Mouse (Mus musculus) layer of hippocampus, adult 2 months (tissue): Measurements from ENCODE around the gene Hmgb2. TPM values are rescaled to one million over a fixed set of nuclear protein-coding genes. Genes with fewer than 3 reads are reported as not detected.

Experiments
- DNase-seq, 2 experiments: peaks; one replicate each; pipeline ENCODE4 v3.0.0; 2022; ENCODE audit warnings: low spot score in 2 of 2
- H3K27ac ChIP-seq: fragments of 200-600 bp; 2 replicates; pipeline ENCODE4 v1.8.1; 2022
- H3K4me3 ChIP-seq: fragments of 200-600 bp; 2 replicates; pipeline ENCODE4 v1.8.1; 2022; ENCODE audit warnings: mild to moderate bottlenecking
- CTCF ChIP-seq: fragments of 200-600 bp; conservative IDR thresholded peaks from 2 replicates; pipeline ENCODE4 v1.8.1; 2022; ENCODE audit warnings: antibody characterized with exemption, mild to moderate bottlenecking, moderate library complexity
- long read RNA-seq, 2 experiments: library from polyadenylated mRNA; stranded (forward); transcript quantifications; one replicate each; pipeline ENCODE4 v2.0.0; 2021; ENCODE audit warnings: borderline mapping rate in 2 of 2
- total RNA-seq, 2 experiments: library from RNA; stranded (reverse); gene quantifications; 2 replicates each; pipeline ENCODE4 v1.2.3; 2021

The Hmgb2 gene
- total RNA-seq, result 1 to 10 TPM; 7.4 to 8.5 TPM
- long read RNA-seq, experiment 1, partial matches to known transcripts, result 3 of 10 reads
- long read RNA-seq, experiment 1, other reads (novel, unspliced or antisense), result 4 of 10 reads
- long read RNA-seq, experiment 2, transcript Hmgb2-201 (5 exons, 2,628 nt), result major isoform, 5 of 5 reads
- long read RNA-seq, experiment 2, partial matches to known transcripts, result 0 of 5 reads
- long read RNA-seq, experiment 2, other reads (novel, unspliced or antisense), result 0 of 5 reads

GRCm38 (mm10) chr8:57511316-57512118 lies at the start of gene Hmgb2:
Gene Hmgb2, plus strand, starts transcription at chr8:57511907.
- TF ChIP-seq CTCF, result peak; percentile 26
- Histone ChIP-seq H3K4me3 (peak within 1 kb of the TSS; percentile 74), H3K27ac (peak within 1 kb of the TSS; percentile 83)
- peak; percentile 99 for DNase-seq

GRCm38 (mm10) chr8:57462839-57463238 lies 48.9 kb upstream of the Hmgb2 start:
- no peak overlapping the region for H3K4me3 ChIP-seq
- DNase-seq, result no peak
- no peak overlapping the region for H3K27ac ChIP-seq
- TF ChIP-seq CTCF, result no peak

DNA sequence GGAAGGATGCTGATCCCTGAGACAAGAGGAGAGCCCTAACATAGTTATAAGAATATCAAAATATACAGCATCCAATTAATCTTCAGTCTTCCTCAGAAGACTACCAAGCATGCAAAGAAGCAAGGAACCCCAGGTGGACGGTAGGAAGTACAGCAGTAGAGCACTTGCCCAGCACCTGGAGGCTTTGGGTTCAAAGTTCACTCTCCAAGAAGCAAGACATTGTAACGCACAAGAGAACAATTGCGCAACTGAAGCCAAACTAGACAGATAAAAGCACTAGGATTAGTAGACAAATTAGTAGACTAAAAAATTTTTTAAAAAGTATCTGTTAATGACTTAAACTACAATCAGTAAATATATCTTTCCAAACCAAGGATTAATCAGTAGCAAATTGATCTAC lies 48.0 kb upstream of the Hmgb2 start:
- H3K4me3 ChIP-seq, result no peak overlapping the region
- H3K27ac ChIP-seq, result no peak overlapping the region
- TF ChIP-seq CTCF, result no peak
- no peak for DNase-seq

GRCm38 (mm10) chr8:57468624-57469023 lies 43.1 kb upstream of the Hmgb2 start:
- no peak for TF ChIP-seq CTCF
- H3K27ac ChIP-seq, result no peak overlapping the region
- H3K4me3 ChIP-seq, result no peak overlapping the region
- DNase-seq, result no peak

- DNase-seq, result no peak
- no peak for TF ChIP-seq CTCF
- H3K27ac ChIP-seq, result no peak overlapping the region
- no peak overlapping the region for H3K4me3 ChIP-seq
Observed at GRCm38 (mm10) chr8:57470863-57471262, 40.8 kb upstream of the Hmgb2 start.

DNA sequence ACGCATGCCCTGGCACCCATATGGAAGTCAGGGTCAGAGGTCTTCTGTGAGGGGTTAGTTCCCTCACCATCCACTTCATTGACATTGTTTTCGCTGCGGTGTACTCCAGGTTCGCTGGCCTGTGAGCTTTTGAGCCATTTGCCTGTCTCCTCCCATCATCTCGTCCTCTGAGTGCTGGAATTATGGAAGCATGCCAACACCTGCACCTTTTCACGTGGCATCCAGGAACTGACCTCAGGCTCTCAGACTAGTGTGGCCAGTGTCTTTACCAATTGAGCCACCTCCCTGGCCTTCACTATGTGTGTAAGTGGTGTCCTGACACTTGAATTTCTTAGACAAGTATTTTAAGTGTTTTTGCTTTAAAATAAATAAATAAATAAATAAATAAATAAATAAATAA lies 38.0 kb upstream of the Hmgb2 start:
- no peak for TF ChIP-seq CTCF
- no peak overlapping the region for H3K4me3 ChIP-seq
- no peak overlapping the region for H3K27ac ChIP-seq
- no peak for DNase-seq

DNA sequence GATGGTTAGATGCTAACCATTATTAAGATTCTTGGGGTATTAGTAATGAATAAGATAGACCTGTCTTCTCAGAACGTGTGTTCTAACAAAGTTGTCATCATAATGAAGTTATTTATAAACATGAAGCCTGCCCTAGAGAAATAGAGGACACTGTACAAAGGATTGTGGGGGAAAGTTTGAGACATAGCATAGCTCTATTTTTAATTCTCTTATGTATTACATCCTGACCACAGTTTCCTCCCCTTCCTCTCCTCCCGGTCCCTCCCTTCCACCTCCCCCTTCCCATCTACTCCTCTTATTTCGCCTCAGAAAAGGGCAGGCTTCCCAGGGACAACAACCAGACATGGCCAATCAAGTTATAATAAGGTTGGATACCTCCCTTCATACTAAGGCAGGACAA lies 33.3 kb upstream of the Hmgb2 start:
- Histone ChIP-seq H3K27ac (no peak overlapping the region), H3K4me3 (no peak overlapping the region)
- DNase-seq, result no peak
- no peak for TF ChIP-seq CTCF

- no peak for DNase-seq
- Histone ChIP-seq H3K27ac (no peak overlapping the region), H3K4me3 (no peak overlapping the region)
- no peak for TF ChIP-seq CTCF
Observed at GRCm38 (mm10) chr8:57479700-57480099, 32.0 kb upstream of the Hmgb2 start.

DNA sequence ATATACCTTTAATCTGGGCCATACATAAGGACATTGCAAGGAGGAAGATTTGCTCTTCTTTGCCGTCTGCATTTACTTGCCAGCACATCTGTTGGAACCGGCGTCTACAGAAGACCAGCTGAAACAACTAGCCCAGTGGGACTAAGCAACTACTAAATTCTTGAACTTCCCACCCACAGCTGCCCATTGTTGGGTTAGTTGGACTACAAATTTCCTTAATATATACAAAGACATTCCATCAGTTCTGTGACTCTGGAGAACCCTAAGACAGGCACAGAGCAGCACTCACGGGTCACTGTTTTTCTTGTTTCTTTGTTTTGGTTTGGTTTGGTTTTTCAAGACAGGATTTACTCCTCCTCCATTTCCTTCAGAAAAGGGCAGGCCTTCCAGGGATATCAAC lies 31.1 kb upstream of the Hmgb2 start:
- no peak for DNase-seq
- no peak overlapping the region for H3K4me3 ChIP-seq
- no peak overlapping the region for H3K27ac ChIP-seq
- TF ChIP-seq CTCF, result no peak

- Histone ChIP-seq H3K27ac (peak overlapping the region; percentile 88), H3K4me3 (peak overlapping the region; percentile 97)
- peak; percentile 47 for TF ChIP-seq CTCF
- DNase-seq, result peak; percentile 15 to 25
Observed at GRCm38 (mm10) chr8:57486491-57487440, 24.9 kb upstream of the Hmgb2 start.

DNA sequence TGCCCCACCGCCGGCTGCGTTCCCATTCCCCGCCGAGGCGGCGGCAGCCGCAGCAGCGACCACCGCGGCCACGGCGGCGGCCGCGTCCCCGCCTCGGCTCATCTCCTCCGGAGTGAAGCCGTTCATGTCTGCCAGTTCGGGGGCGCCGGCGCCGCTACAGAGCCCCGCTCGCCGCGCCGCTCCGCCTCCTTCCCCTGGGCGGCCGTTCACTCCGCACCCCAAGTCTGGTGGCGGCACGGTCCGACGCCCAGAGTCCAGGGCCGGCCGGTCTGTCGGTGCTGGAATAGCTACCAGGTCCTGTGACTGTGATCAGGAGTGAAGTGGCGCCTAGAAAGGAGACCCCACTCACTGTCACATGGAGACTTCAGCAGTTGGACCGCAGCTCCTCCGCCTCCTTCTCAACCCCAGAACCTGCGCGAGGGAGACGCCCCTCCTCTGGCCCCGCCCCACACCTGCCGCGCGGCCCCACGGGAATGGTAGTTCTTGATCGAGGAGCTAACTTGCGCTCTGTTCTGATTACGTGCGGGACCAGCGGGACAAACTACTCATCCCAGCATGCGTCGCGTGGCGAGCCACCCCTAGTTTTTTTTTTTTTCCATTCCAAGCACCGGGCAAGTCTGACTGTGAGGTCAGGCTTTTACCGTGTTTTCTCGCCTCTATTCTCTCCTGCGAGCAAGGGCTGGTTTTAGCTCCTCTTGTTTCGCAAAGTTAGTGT lies 24.1 kb upstream of the Hmgb2 start, which contains the start of gene Sap30:
Sap30 (minus strand) TSS at position 420 of the 715 bp plus-strand sequence.
- peak; percentile 97 to 99 for DNase-seq
- Histone ChIP-seq H3K4me3 (peak within 1 kb of the TSS; percentile 97), H3K27ac (peak within 1 kb of the TSS; percentile 88)
- TF ChIP-seq CTCF, result no peak

DNA sequence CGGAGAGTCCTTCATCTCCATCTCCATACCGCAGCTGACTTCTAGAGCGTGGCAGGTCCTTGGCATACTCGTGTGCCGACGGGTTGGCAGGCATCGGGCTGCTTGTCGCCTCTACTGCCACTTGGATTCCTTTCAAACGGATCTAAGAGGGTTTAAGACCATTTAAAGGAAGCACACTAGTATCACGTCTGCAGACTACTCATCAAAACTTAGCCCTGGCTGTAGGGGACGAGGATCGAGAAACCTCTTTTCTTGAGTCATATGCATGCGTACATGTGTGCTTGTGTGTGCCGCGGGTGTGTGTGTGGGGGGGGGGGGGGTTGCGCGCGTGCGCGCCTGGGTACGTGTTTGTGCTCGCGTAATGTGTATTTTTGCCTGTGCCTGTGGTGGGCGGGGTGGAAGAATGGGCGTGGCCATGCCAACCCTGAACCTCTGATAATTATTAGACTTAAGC lies 23.4 kb upstream of the Hmgb2 start:
- no peak for TF ChIP-seq CTCF
- DNase-seq, result peak; percentile 20 to 21
- Histone ChIP-seq H3K4me3 (peak overlapping the region; percentile 97), H3K27ac (peak overlapping the region; percentile 76)

DNA sequence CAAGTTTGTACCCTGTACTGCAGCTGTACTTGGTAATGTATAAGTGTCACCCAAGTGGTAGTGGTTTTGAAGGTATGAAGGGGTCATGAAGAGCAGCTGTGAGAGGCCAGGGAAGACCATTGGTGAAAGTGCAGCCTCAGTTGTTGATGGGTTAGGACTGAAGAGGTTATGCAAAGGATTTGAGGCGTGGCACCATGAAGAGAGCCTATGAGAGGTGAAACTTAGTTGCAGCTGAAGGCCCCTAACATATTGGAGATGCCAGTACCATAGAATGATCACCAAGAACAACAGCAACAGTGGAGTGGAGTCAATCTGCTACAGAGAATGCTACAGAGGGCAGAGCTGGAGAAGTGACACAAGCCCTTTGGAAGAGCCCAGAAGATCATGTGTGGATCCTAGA lies 22.3 kb upstream of the Hmgb2 start:
- no peak for TF ChIP-seq CTCF
- H3K27ac ChIP-seq, result no peak overlapping the region
- no peak for DNase-seq

More for the DNA sequence above, 22.3 kb upstream of the Hmgb2 start:
- H3K4me3 ChIP-seq, result no peak overlapping the region
